Mouse (Mus musculus) layer of hippocampus, postnatal 36 days (tissue): ENCODE results near the gene Slc37a1. TPM values are rescaled to one million over a fixed set of nuclear protein-coding genes. Genes with fewer than 3 reads are reported as not detected.

Experiments
- total RNA-seq, 2 experiments: library from RNA; stranded (reverse); gene quantifications; 2 replicates each; pipeline ENCODE4 v1.2.3; 2021

Slc37a1 gene
- total RNA-seq, 2 experiments from 2014 or later, result 5.4 to 7.1 TPM

Other genes with a start within 250 kb of the Slc37a1 start
- 10 to 100 TPM; 69.6 to 73.1 TPM for gene Abcg1, start 229.1 kb upstream of the Slc37a1 start, total RNA-seq
- gene Tff3, start 157.1 kb upstream of the Slc37a1 start, total RNA-seq, result not detected
- gene Tff2, start 142.5 kb upstream of the Slc37a1 start, total RNA-seq, result not detected
- gene Tff1, start 121.5 kb upstream of the Slc37a1 start, total RNA-seq, result not detected
- not detected for gene Tmprss3, start 87.8 kb upstream of the Slc37a1 start, total RNA-seq
- 1 to 10 TPM in 1 of 2 experiments, under 1 TPM in 1; 0.85 to 1.4 TPM for gene Ubash3a, start 78.9 kb upstream of the Slc37a1 start, total RNA-seq
- gene Rsph1, start 9.4 kb upstream of the Slc37a1 start, total RNA-seq, result 10 to 100 TPM; 10.8 to 14.3 TPM
- gene Pde9a, start 99.4 kb downstream of the Slc37a1 start, total RNA-seq, result 10 to 100 TPM; 20.7 to 31.6 TPM
- gene Wdr4, start 233.2 kb downstream of the Slc37a1 start, total RNA-seq, result 10 to 100 TPM; 19.5 to 22.6 TPM
- gene Ndufv3, start 233.3 kb downstream of the Slc37a1 start, total RNA-seq, result 100 to 1,000 TPM; 267 to 275 TPM